Mouse (Mus musculus): ENCODE data around the gene Acoxl. TPM values are rescaled to one million over a fixed set of nuclear protein-coding genes. Genes with fewer than 3 reads are reported as not detected.

Gene Acoxl
- not detected for total RNA-seq (2023)

DNA sequence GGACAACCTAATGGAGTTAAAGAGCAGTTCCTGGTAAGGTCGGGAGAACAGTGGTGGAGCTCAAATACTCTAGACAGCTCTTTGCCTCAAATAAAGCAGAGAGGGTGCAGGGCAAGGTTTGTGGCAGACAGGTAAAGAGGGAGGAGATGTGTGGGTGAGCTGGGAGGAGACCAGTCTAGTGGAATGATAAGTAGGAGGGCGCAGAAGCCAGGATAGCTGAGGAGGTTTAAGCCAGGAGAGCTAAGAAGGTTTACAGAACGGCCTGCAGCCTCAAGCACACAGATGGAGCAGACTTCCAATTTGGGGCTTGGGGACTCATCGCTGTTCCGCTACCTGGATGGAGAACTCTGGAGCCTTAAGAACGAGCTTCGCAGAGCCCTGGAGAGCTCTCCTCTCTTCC lies at the start of gene Acoxl:
Acoxl (plus strand) TSS at position 301 of the 400 bp plus-strand sequence.

GRCm38 (mm10) chr2:127791919-127792603 lies 46.6 kb upstream of the Acoxl start, which contains the start of gene Mtln:
Mtln (minus strand) TSS chr2:127792488.

DNA sequence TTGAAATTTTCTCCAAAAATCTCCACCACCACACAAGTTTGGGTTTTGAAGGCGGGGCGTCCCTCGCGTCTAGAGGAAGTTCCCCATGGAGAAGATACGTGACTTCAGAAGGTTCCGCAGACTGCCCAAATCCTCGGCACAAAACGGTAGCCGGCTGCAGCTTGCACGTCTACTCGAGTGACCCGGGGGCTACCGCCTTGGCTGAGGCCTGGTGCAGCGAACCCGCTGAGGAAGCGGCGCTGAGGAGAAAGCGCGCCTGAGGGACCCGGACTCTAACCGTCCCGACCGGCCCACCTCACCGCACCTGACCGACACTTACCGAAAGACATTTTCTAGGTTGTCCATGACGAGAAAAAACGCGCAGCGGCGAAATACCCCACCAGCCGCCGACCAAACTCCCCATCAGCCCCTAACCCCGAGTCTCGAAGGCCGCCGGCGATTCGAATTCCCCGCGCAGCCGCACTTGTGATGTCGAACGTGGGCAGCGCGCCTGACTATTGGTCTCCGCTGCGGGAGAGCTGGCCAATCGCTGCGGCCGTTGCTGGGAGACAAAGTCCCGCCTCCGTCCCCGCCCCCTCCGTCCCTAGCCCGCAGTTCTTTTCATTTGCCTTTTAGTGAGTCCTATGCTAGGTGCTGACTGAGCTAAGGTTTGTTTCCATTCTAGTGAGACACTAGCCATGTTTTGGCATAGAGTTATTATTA lies 7.1 kb upstream of the Acoxl start, which contains the start of gene Bub1:
Bub1 (minus strand) TSS at position 465 of the 702 bp plus-strand sequence.

GRCm38 (mm10) chr2:128125635-128126470 lies 287.2 kb downstream of the Acoxl start, which contains the start of gene Bcl2l11:
Bcl2l11 (plus strand) TSS chr2:128126038.

Other genes starting within 250 kb of the Acoxl start
- gene Mal, start 182.2 kb upstream of the Acoxl start, total RNA-seq (2023), result not detected
- not detected for gene Mall, start 108.9 kb upstream of the Acoxl start, total RNA-seq (2023)
- 1 to 10 TPM; 1.0 to 1.8 TPM for gene Nphp1, start 50.0 kb upstream of the Acoxl start, total RNA-seq (2023)
- gene Mtln, start 46.4 kb upstream of the Acoxl start, total RNA-seq (2023), result 1 to 10 TPM; 4.7 to 5.2 TPM
- 10 to 100 TPM; 24.6 to 26.3 TPM for gene Bub1, start 7.0 kb upstream of the Acoxl start, total RNA-seq (2023)

Data from neutrophil, adult 83 days (primary cell).